Mouse (Mus musculus) spleen, postnatal 4 days (tissue): ENCODE data around the gene Hist2h2ab.

Source experiments
- DNase-seq, 2 experiments: peaks; one replicate each; pipeline ENCODE4 v3.0.0; 2022; ENCODE audit warnings: low spot score in 2 of 2

Gene Hist2h2ab

DNA sequence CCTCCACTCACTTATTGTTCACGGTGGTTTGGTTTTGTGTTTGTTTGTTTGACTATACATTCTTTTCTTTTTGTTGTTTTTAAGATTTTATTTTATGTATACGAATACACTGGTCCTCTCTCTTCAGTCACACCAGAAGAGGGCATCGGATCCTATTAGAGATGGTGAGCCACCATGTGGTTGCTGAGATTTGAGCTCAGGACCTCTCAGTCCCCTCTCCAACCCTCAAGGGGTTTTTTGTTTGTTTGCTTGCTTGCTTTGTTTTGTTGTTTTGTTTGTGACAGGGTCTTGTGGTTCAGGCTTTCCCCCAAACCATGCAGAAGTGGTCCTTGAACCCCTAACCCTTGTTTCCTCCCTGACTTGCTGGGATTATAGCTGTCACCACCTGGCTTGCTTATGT is 42.0 kb downstream of the Hist2h2ab start:
- no peak for DNase-seq

DNA sequence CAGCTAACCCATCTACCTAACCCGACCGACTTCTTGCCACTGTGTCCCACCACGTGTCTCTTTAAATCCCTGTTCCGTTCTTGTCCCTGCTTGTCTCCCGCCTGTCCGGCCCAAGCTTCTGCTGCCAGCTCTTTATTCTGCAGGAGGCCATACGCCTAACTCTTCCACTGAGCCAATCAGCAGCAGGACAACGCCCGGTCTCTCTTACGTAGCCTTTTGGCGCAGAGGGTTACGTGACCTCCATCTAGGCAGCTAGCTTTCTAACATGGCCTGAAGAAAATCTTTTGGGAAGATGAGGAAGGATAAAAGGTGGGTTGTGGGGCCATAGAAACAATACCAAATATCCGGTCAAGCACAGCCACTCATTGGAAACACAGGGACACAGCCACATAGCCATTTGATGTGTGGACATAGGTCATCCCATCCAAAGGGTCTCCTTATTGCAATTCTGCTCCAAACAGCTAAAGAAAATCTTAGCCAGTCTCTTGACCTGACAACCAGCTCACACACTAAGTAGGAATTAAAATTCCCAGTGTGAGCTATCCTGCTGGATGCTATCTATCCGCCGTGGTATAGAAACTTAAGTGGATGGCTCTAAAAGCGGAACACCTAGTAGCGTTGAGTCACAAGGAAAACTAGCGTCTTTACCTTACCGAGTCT is 42.7 kb downstream of the Hist2h2ab start:
- peak; percentile 81 to 87 for DNase-seq

DNA sequence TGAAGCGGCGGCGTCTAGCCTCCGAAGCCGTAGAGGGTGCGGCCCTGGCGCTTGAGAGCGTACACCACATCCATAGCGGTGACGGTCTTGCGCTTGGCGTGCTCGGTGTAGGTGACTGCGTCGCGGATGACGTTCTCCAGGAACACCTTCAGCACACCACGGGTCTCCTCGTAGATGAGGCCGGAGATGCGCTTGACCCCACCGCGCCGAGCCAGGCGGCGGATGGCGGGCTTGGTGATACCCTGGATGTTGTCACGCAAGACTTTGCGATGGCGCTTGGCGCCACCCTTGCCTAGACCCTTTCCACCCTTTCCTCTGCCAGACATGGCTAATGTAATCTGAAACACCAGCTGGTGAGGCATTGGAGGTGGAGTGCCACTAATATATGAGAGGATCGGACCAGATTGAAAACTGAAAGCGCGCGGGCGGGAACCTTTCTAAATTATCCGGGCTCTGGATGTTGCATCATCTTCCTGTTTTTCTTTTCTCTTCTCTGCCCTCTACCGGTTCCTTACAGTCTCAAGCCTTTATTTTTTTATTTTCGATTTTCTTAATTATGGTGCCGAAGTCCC is 43.4 kb downstream of the Hist2h2ab start, which contains the start of gene Hist2h4:
Gene Hist2h4 (minus strand): TSS at position 333 of the 572 bp plus-strand sequence.
- peak; percentile 96 to 98 for DNase-seq

DNA sequence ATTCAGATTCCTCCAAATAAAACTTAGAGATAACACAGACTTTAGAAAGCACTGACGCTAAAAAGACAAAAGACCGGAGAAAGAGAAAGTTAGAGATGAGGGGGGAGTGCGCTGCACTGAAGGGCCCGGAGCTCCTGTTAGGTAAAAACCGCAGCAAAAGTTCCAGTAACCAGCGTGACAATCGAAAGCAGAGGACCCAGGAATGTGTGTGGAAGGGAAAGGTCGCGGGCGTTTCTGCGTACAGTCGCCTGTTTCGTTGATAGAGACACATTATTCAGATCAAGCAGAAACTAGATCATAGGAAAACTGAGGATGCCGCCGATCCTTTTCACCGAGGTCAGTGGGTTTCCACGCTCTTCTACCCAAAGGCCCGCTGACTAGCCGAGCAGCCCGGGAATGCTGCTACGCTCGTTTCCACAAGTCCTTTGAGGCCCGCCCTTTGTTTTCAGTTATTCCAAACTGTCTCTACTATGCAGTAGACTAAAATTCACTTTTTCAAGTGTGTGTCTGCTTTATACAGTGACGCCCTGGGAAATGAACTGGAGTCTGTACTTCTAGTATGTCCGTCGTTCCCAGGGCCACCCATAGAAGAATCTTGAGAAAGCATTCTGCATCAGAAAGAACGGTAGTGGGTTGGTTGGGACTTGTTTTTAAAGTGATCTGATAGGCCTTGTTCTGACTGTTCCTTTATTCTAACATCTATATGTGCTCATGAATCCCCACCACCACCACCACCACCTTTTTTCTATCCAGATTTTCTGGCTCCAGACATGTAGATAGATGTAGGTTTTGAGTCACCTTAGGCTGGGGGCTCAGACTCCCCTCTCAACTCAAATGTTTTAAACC is 44.1 kb downstream of the Hist2h2ab start:
- peak; percentile 54 to 81 for DNase-seq

DNA sequence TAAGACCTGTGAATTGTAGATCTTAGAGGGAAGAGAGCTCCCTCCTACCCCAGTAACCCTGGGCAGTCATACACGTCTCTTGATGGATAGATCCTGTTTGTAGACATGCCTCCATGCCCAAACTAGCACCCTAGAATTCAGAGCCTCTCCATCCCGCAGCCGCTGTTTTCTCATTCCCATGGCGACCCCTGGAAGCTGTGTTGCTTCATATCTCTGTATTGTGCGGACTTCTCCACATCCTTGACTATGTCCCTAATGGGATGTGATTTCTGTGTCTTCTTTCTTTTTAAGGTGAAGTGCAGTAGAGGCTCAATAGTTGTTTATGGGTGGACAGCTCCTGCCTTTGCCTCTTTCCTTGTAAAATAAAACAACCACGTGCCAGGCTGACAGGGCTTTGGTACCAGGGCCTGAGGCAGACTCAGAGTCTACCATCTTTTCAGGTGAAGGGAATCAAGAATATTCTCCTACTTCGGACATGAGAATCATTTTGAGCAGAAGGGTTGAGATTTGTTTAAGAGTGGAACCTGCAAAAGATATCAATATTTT is 44.8 kb downstream of the Hist2h2ab start:
- DNase-seq: peak in 1 of 2 experiments; percentile 67

DNA sequence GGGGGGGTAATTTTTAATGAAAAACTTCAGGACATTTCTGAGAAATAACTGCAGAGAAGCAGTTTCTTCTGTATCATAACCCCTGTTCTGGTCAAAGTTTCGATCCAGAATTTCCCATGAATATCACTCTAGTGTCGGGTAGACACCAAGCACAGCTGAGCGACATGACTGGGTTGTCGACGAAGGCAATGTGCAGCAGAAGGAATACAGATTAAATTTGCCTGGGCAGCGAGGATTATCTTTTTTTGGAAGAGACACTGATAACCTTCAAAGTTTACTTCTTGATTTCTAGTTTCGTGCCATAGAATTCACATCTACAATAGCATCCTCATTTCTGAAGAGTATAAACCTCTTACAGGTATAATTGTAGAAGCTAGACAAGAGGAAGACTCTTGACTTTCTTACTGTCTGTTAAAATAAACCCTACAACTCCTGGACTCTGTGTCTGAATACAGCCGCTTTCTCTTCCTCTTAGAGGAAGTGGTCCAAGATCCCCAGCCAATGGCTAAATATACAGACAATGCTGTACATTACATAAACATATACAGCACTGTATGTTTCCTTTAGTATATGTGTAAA is 46.6 kb downstream of the Hist2h2ab start:
- no peak for DNase-seq

DNA sequence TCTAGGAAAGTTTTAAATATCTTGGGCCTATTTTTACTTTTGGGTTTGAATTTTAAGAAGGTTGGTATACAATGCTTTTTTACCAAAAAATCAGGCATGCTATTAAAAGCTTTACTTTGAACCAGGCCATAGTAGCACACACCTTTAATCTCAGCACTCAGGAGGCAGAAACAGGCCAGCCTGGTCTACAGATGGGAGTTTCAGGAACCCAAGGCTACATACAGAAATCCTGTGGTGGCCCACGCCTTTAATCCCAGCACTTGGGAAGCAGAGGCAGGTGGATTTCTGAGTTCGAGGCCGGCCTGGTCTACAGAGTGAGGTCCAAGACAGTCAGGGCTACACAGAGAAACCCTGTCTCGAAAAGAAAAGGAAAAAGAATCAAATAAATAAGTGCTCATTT is 47.9 kb downstream of the Hist2h2ab start:
- DNase-seq: no peak

DNA sequence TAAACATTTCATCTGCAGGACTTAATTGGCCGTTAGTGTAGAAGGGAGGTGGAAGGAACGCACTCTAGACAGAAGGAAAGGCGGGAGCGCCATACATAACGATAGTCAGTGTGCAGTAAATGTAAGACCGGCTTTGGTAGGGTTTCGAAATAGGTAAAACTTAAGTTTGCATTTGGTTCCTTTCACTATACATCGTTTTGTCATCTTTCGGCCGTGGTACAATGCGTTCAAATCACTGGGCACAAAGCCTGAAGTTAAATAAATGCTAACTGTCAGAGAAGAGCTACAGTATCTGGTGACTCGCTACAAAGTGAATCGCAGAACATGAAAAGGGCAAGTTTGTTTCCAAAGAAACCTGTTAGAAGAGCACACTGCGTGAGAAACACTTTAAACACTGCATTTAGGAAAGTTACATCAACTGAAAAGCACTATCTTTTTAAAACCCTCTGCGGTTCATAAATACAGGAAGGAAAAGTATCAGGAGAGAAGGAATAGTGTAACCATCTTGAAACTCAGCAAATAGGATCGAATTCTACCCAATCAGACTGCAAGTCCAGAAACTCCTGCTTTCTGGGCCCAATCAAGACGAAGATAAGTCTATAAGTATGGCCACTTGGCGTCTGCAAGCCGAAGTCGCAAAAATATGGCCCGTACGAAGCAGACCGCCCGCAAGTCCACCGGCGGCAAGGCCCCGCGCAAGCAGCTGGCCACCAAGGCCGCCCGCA is 48.5 kb downstream of the Hist2h2ab start, which contains the start of gene Hist2h3b:
Gene Hist2h3b (plus strand): TSS at position 604 of the 725 bp plus-strand sequence.
- DNase-seq: peak; percentile 89 to 96

DNA sequence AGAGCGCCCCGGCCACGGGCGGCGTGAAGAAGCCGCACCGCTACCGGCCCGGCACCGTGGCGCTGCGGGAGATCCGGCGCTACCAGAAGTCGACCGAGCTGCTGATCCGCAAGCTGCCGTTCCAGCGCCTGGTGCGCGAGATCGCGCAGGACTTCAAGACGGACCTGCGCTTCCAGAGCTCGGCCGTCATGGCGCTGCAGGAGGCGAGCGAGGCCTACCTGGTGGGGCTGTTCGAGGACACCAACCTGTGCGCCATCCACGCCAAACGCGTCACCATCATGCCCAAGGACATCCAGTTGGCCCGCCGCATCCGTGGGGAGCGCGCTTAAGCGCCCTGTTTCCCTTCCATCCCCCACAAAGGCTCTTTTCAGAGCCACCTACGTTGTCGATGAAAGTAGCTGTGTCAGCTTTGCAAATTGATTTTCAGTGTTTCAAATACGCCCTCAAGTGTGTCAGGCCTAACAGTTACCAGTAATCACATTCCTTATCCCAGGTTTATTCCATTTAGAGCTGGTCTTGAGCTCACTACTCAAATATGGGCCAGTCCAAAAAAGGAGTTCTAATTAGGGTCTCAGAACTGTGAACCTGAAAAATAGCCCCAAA is 49.2 kb downstream of the Hist2h2ab start:
- peak; percentile 48 to 81 for DNase-seq
